Mouse (Mus musculus): ENCODE data around the gene Dab2.

Dab2 gene

GRCm38 (mm10) chr15:6299554-6299953 is at the start of gene Dab2:
Dab2 (plus strand) TSS chr15:6299788.
- DNase-seq (ENCODE audit: low read depth) = no peak

DNA sequence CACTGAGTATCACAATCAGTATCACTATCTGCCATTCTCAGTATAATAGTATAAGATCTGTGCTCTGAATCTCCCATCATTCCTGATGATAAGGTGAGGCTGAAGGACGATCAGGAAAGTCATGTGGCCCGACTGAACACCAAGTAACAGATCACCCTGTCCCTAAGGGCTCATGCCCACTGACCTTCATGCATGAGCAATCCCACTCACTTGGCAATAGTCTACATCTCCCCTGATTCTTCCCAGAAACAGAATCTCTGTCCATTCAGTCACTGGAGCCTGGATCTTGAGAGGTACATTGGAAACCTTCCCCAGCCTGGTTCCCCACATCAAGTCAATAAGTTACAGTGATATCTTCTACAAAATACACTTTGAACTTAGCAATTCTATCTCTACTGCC is 46.1 kb upstream of the Dab2 start:
- no peak for DNase-seq (ENCODE audit: low read depth)

- DNase-seq (ENCODE audit: low read depth) = no peak
Observed at GRCm38 (mm10) chr15:6254383-6254782, 45.2 kb upstream of the Dab2 start.

GRCm38 (mm10) chr15:6257049-6257448 is 42.5 kb upstream of the Dab2 start:
- DNase-seq (ENCODE audit: low read depth) = no peak

- DNase-seq (ENCODE audit: low read depth) = no peak
Observed at GRCm38 (mm10) chr15:6259957-6260740, 39.4 kb upstream of the Dab2 start.

- DNase-seq (ENCODE audit: low read depth) = no peak
Observed at GRCm38 (mm10) chr15:6260741-6261430, 38.7 kb upstream of the Dab2 start.

DNA sequence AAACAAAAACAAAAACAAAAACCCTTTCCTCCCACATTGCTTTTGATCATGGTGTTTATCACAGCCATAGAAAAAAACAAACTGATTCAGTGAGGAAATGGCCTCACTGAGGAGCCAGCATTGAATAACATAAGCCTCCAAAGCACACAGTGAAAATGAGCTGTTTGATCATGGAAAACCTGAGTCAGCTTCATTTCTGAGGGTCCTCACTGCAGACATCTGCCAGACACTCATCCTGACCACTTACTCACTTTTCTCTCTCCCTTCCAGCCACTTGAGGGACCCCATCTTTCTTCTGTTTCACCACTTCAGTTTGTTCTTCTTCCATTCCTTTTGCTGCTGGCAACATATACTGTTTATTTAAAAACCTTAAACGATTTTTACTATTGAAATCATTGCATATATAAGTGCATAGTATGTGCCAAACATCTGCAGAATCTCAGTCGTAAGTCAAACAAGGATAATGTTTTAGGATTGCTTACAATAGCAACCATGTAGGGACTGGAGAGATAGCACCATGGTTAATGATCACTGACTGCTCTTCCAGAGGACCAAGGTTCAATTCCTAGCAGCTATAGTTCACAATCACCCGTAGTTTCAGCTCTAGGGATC is 32.3 kb upstream of the Dab2 start:
- DNase-seq (ENCODE audit: low read depth) = no peak

- DNase-seq (ENCODE audit: low read depth) = no peak
Observed at GRCm38 (mm10) chr15:6278606-6279468, 20.8 kb upstream of the Dab2 start.

DNA sequence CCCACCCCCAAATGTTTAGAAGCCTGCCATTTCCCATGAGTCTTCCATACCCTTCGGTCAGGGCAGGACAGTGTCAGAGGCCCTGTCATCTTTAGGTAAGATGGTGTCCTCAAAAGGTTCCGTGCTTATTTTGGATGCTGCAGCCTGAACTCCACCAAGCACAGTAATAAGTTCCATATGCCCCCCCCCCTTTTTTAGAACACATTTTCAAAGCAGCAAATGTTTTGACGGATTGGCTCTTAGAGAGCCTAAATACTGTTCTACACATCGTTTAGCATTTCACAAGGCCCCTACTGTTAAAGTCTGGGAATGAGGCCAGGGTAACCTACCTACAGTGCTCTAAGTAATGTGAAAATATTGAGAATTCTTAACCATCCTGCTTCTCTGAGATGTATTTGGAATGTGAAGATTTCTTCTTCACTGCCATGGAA is 19.6 kb upstream of the Dab2 start:
- no peak for DNase-seq (ENCODE audit: low read depth)

GRCm38 (mm10) chr15:6283249-6283648 is 16.3 kb upstream of the Dab2 start:
- DNase-seq (ENCODE audit: low read depth) = no peak

GRCm38 (mm10) chr15:6296071-6296470 is 3.5 kb upstream of the Dab2 start:
- no peak for DNase-seq (ENCODE audit: low read depth)

- no peak for DNase-seq (ENCODE audit: low read depth)
Observed at GRCm38 (mm10) chr15:6298726-6299125, 862 bp upstream of the Dab2 start.

- DNase-seq (ENCODE audit: low read depth) = no peak
Observed at GRCm38 (mm10) chr15:6302219-6302618, 2.6 kb downstream of the Dab2 start.

DNA sequence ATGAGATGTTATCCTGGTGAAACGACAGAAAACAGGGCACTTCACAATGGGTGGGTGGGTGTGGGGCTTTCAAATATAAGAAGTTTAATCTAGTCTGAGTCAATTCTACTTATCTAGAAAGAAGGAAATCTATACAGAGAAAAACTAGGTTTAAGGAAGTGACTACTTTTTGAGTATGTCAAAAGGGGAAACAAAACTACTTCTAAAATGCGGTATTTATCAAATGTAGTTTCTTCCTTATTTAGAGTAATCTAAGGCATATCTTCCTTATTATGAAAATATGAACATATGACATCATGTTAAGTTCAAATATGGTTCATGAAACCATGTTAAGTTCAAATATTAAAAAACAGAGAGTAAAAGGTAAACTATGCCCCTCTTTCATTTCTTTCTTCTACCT is 4.2 kb downstream of the Dab2 start:
- DNase-seq (ENCODE audit: low read depth) = no peak

DNA sequence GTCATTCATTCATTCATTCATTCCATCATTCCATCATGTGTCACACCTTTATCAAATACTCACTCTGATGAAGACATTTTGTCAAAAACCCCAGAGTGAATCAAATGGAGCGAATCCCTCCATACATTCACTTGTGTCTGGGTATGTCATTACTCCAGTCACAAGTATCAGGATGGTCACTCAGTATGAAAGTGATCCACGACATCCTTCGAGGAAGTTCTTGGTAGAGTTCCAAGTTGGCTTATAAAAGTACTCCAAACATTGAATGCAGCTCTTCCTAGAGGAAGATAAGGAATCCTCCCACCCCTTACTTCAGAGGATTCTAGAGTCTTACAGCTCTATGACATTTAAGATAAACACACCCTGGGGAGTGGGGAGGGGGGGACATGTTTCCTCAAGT is 10.0 kb downstream of the Dab2 start:
- no peak for DNase-seq (ENCODE audit: low read depth)

DNA sequence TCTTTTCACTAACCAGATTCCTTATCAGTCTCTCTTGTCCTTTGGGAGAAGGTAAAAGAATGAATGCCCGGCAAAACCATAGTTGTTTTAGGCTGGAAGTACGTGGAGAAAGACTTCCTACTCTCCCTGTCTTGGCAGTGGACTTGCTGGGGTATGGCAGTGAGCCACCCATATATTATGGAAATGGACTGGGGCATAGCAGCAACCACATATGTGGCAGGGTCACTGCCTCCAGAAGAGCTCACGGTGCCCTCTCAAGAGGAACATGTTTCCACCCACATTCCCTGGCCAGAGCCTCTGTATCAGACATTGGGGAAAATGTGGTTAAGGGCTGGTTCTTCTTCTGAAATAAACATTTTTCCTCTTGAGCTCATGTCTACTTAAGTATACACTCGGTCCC is 10.8 kb downstream of the Dab2 start:
- DNase-seq (ENCODE audit: low read depth) = no peak

- no peak for DNase-seq (ENCODE audit: low read depth)
Observed at GRCm38 (mm10) chr15:6312396-6312795, 12.8 kb downstream of the Dab2 start.

DNA sequence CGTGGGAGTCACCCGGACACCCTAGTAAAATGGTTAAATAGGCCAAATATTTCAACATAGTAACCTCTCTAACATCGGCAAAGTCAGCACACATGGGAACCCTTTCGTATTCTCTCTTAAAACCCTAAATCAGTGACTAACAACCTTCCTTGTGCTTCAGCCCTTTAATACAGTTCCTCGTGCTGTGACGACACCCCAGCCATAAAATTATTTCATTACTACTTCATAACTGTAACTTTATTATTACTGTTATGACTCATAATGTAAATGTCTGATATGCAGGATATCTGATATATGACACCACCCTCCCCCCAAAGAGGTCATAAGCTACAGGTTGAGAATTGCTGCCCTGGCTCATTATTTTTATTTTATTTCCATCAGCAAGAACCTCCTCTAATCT is 19.8 kb downstream of the Dab2 start:
- DNase-seq (ENCODE audit: low read depth) = no peak

DNA sequence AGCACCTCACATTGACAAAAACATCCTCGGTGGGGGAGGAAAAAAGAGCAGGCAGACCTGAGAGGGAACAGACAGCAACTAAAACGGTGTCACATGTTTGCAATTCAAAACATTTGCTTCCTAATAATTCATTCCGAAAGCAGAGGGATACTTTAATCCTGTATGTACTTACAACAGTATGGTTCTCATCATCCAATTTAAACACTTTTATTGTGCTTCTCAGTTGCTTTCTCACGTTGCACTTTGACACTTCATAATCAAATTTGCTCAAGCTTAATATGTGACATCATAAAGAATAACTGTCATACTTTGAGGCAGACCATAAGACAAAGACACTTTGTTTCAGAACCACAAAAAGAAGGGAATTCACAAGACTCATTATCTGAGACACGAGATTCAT is 20.9 kb downstream of the Dab2 start:
- no peak for DNase-seq (ENCODE audit: low read depth)

DNA sequence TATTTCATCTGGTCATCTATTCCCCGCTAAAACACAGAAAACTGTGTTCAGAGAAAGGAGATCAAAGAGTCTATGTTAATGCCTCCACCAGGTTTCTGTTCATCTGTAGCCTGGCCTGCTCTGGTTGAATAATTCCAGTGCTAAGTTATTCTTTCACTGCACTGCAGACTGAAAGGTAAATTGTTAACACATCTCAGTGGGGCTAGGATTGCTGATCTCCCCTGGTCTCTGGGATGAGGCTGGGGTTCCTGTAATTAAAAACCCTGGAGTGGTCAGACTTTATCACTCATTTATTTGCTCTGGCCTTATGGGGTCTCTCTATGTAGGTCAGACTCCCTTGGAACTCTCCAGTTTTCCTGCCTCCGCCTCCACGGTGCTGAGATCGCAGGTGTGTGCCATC is 21.7 kb downstream of the Dab2 start:
- no peak for DNase-seq (ENCODE audit: low read depth)

GRCm38 (mm10) chr15:6322311-6322710 is 22.7 kb downstream of the Dab2 start:
- no peak for DNase-seq (ENCODE audit: low read depth)

DNA sequence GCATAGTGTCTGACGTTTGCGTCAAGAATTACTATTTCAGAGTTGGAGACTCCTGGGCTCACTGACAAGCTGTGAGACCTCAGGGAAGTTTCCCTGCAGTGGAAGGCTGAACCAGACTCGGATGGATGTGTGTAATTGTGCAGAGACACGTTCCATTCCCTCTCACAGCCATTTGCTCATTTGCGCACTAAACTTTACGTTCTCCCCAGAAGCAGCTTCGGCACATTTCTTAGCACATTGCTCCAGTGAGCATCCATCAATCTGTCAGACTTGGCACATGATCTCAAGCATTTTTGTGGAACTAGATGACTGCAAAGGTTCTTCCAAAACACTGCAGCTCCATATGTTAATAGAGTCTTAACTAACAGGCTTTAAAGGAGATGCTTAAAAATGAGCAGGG is 24.0 kb downstream of the Dab2 start:
- no peak for DNase-seq (ENCODE audit: low read depth)
